Mouse (Mus musculus) CH12F3 (cell line): Measurements from ENCODE around the gene Chd5.

Source experiments
- in situ Hi-C: fragments of 300-500 bp; cut with MboI; formaldehyde crosslinking; loops from 2 replicates; pipeline ENCODE4 v1.14.3; 2020; ENCODE audit warnings: low sequenced_read_pairs

Gene Chd5

DNA sequence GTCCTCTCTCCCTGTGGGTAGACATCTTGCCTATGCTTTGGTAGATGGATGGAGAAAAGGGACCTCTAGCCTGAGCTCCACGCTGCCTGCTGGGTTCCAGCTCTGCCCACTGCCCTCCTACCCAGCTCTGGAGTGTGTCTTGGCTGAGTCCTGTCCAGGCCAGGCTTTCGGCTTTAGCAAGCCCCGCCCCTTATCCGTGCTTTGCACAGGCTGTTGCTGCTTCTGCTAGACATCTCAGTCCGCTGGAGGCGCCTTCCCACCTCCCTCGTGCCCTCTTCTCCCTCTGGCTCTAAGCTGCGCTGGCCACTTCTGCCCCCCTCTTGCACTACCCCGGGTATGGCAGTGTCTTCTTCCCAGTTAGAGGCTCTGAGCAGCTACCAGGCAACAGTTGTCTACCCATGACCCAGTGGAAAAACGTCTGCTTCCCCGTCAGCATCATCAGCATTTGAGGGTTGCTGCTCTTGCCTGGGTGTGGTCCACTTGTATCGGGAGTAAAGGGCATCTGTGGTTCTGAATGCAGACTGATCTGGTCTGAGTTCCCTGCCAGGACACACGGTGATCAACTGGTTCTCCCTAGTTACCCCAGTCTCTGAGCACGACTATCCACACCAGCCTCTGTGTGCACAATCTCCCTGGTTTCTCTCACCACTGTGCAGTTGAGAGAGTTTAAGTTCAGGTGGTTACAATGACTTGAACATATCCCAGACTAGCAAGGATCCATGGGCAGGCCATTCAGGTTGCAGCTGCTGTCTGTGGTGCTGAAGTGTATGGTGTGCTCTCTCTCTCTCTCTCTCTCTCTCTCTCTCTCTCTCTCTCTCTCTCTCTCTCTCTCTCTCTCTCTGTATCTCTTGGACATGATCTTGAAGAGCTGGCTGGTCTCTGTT lies 13.2 kb downstream of the Chd5 start:
- in situ Hi-C loops, result no loop called here

DNA sequence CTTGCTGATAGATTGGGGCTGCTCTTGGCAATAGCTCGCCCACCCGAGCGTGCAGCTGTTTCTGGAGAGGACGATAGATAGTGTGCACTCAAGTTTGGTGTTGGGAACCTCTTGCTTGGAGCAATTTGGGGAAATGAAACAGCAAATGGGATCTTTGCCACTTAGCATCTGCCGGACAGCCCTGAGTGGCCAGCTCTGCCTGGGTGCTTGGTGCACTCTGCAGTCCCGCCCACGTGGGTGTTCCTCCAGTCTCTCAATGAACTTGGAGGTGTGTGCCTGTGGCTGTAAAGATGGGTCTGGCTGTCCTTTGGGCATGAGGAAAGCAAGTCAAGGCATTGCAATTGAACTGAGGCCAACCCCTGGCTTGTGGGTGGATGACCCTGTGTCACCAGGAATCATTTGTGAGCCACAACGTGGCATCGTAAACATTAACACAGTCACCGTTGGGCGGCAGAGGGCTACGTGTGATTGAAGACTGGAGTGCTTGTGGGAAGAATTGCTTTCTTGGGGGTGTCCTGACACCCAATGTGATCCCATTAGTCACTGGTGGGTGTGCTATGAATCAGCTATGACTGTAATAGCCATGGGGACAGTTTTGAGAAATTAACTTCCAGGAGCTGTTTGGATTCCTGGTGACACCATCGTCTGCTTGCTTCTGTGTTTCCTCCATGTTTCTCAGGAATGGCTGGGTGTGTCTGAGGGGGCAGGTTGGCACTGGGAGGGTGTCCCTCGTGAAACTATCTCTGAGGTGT lies 15.6 kb downstream of the Chd5 start:
- in situ Hi-C loops, result no loop called here

GRCm38 (mm10) chr4:152355672-152356071 lies 17.2 kb downstream of the Chd5 start:
- in situ Hi-C loops, result no loop called here

GRCm38 (mm10) chr4:152359700-152360099 lies 21.2 kb downstream of the Chd5 start:
- in situ Hi-C loops, result no loop called here

- in situ Hi-C loops, result no loop called here
Observed at GRCm38 (mm10) chr4:152360855-152361254, 22.4 kb downstream of the Chd5 start.

GRCm38 (mm10) chr4:152362180-152362579 lies 23.7 kb downstream of the Chd5 start:
- in situ Hi-C loops, result no loop called here

- in situ Hi-C loops, result no loop called here
Observed at GRCm38 (mm10) chr4:152365228-152365627, 26.8 kb downstream of the Chd5 start.

DNA sequence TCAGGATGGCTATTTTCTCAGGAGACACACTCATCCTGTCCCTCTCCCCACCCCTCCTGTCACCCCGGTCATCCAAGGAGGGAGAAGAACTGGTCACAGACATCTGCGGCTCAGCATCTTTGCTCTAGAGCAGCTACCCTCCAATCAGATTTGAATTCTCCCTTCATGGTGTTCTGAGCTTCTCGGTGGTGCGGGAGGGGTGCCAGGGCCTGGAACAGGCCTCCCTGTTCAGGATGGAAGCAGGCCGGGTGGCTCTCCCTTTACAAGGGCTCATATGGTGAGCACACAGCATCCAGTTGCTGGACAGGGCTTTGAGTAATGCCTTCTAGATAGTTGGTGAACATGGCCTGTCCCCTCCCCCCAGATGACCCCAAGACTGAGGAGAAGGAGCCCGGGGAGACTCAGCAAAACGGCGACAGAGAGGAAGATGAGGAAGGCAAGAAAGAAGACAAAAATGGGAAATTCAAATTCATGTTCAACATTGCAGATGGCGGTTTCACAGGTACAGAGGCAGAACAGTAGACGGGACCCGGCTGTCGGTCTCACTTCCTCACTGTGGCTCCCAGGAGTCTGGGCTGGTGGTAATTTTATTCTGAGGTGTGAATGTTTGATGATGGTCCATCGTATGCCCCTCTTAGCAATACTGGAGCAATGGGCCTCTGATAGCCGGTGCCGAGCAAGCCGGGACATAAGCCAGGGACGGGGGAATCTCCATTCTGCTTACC lies 44.2 kb downstream of the Chd5 start:
- in situ Hi-C loops, result no loop called here

DNA sequence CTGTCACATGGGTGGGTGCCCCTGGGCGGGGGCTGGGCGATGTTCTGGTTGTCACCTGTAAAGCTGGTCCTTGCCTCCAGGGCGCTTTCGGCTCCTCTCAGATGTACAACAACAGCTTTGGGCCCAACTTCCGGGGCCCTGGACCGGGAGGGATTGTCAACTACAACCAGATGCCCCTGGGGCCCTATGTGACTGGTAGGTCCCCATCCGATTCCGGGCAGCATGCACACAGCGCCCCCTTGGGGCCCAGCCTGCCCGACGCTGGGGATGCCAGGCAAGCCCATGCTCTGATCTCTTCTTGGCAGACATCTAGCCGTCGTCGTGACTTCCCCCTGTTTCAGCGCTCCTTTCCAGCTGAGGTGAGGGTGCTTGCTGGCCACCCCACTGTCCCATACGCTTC lies 47.2 kb downstream of the Chd5 start:
- in situ Hi-C loops, result no loop called here

DNA sequence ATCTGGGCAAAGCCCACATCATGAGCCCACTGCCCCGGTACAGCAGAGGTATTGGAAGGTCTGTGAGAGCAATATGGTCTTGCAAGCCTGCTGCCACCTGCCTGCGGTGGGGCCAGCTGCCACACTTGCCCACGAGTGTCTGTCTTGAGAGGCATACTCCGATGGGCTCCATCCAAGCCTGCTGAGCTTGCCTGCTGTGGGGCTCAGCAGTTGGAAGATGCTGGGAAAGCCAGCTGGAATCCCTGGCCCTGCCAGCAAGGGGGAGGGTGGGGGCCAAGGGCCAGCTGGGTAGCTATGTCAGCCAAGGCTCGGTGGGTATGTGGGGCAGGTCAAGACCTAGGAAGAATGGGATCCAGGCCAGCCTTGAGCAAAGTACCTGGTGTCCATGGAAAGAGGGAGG lies 53.7 kb downstream of the Chd5 start:
- in situ Hi-C loops, result no loop called here

DNA sequence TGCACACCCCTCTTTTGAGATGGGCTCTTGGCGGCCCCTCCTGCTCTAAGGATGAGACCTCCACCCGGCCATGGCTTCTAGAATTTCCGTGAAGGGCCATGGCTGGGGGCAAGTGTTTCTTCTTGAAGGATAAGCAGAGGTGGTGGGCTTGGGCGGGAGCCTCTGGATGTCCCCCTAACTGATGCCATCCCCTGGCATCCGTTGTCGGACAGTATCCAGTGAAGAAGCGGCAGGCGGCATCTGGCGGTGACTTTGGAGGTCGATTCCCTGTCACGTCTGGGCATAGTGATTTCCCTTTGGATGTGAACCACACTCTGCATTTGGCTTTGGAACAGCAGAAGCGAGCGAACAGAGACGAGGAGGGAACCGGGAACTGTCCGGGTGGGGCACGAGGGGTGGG lies 54.2 kb downstream of the Chd5 start:
- in situ Hi-C loops, result no loop called here

GRCm38 (mm10) chr4:152398926-152399325 lies 60.5 kb downstream of the Chd5 start:
- in situ Hi-C loops, result no loop called here

DNA sequence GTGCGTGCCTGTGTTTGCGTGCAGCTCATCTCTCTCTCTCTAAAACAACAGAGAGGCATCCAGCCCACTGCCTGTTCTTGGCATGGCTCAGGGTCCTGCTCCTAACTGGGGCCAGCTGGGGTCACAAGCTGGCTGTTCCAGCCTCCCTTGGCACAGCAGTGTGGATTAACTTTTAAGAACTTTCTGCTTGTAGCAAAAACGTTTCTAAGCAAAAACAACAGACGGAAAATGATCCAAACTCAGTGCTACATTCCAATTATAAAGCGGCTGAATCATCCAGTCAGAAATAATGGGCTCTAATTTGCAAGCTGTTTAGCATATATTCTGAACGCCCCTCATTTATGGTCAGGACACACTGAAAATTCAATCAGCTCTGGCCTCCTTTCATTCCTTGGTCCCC lies 66.7 kb downstream of the Chd5 start:
- in situ Hi-C loops, result no loop called here

DNA sequence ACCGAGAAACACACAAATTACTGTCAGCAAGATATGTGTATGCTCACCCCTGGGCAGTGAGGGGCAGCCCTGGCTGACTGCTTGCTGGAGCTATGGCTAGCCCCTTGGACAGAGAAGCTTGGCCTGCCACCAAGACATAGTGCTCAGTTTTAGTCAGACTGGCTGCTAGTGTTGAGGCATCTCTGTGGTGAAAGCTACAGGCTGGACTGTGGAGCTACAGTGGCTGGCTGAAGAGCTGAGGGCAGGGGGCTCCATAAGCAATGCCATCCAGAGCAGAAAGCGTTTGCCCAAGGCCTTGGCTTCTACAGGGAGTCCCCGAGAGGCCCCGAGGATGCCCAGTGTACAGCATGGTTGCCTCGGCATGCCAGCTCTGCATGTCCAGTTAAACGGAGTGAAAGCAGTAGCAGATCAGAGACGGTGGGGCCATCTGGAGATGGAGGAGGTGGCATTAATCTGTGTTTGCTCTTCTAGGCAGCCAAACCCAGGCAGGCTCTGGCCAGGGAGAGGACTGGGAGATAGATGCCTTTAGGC lies 67.3 kb downstream of the Chd5 start:
- in situ Hi-C loops, result no loop called here

GRCm38 (mm10) chr4:152406531-152406930 lies 68.1 kb downstream of the Chd5 start:
- in situ Hi-C loops, result no loop called here

DNA sequence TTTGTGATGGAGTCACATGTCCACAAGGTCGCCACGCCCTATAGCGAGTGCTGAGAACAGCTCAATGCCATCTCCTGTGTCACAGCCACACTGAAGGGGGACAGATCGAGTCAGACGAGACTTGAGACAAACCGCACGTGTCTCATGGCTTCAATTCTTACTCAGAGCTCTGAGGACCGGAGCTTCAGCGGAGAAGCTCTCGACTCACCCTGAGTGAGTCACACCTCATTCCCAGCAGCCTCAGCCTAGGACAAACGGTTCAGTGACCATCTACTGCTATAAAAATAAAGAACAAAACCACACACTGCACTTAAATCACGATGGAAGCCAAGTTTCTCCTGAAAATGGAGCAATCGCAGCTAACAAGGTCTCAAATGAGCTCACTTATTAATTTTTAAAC lies 72.5 kb downstream of the Chd5 start:
- in situ Hi-C loops, result no loop called here

- in situ Hi-C loops, result no loop called here
Observed at GRCm38 (mm10) chr4:152412524-152413080, 74.2 kb downstream of the Chd5 start.

GRCm38 (mm10) chr4:152418229-152419060 lies 80.0 kb downstream of the Chd5 start:
- in situ Hi-C loops, result no loop called here

DNA sequence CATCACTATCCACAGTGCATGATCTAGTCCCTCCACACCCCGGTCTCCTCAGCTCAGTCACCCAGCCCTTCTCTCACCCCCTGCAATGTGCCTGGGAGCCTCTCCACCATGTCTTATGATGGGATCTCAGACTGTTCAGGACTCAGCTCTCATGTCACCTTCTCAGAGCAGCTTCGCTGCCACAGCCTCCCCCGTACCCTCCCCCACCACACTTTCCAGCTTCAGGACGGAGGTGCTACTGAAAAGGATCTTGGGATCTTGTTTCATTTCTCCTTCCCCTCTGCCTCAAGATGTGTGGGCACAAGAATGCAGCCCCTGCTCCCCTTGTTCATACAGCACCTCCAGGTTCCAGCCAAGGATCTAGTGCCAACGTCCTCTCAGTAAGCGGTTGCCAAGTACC lies 85.1 kb downstream of the Chd5 start:
- in situ Hi-C loops, result no loop called here

GRCm38 (mm10) chr4:152424341-152424740 lies 85.9 kb downstream of the Chd5 start:
- in situ Hi-C loops, result no loop called here
